Mouse (Mus musculus) hematopoietic stem cell, adult 5-6 weeks (primary cell): ENCODE results near the gene C1qtnf6. TPM values are rescaled to one million over a fixed set of nuclear protein-coding genes. Genes with fewer than 3 reads are reported as not detected.

Experiments used
- ATAC-seq, 2 experiments: fragments of 125-278 bp in 1 of 2; replicated peaks in 1 of 2; 2 replicates each; pipeline ENCODE4 v1.8.0; 2016 to 2017; ENCODE audit warnings: inconsistent platforms in 2 of 2, mild to moderate bottlenecking in 2 of 2, moderate number of reproducible peaks in 2 of 2, low read depth in 1 of 2, moderate TSS enrichment in 1 of 2; ENCODE audit not compliant: low FRiP score in 2 of 2, poor library complexity in 2 of 2, severe bottlenecking in 2 of 2, insufficient read depth in 1 of 2, low TSS enrichment in 1 of 2
- total RNA-seq: library from RNA; stranded (forward); fragments of 172-1452, 232-1000 nt; gene quantifications from 2 replicates; pipeline ENCODE4 v1.2.3, GENCODE M21; 2017

The C1qtnf6 gene
- total RNA-seq, 1 experiment from 2014 or later: 2.5 TPM

- no peak for ATAC-seq
These were observed 57.8 kb downstream of the C1qtnf6 start for GRCm38 (mm10) chr15:78473442-78473841.

Other genes with a start within 250 kb of the C1qtnf6 start
- 1.7 and 3.3 TPM in 2 replicates for gene Csf2rb2, start 225.7 kb downstream of the C1qtnf6 start, total RNA-seq
- gene Csf2rb, start 205.7 kb downstream of the C1qtnf6 start, total RNA-seq: 21.4 and 24.5 TPM in 2 replicates
- gene Tex33, start 135.5 kb downstream of the C1qtnf6 start, total RNA-seq: 0.75 TPM in 1 of 2 replicates, not detected in the other
- gene Tst, start 125.5 kb downstream of the C1qtnf6 start, total RNA-seq: 9.5 and 16.6 TPM in 2 replicates
- 19.4 and 24.1 TPM in 2 replicates for gene Mpst, start 125.0 kb downstream of the C1qtnf6 start, total RNA-seq
- gene Kctd17, start 102.9 kb downstream of the C1qtnf6 start, total RNA-seq: 17.7 and 21.4 TPM in 2 replicates
- not detected in 2 replicates for gene Tmprss6, start 62.8 kb downstream of the C1qtnf6 start, total RNA-seq
- 2.6 and 2.9 TPM in 2 replicates for gene Il2rb, start 36.1 kb downstream of the C1qtnf6 start, total RNA-seq
- not detected in 2 replicates for gene Sstr3, start 13.3 kb upstream of the C1qtnf6 start, total RNA-seq
- 145 and 153 TPM in 2 replicates for gene Rac2, start 41.4 kb upstream of the C1qtnf6 start, total RNA-seq
- gene Cyth4, start 65.6 kb upstream of the C1qtnf6 start, total RNA-seq: 50.4 and 75.4 TPM in 2 replicates
- 0.20 and 1.3 TPM in 2 replicates for gene Elfn2, start 187.4 kb upstream of the C1qtnf6 start, total RNA-seq
- 45.7 and 53.7 TPM in 2 replicates for gene Mfng, start 242.1 kb upstream of the C1qtnf6 start, total RNA-seq